Mouse (Mus musculus): Measurements from ENCODE around the gene Rasl12. TPM values are rescaled to one million over a fixed set of nuclear protein-coding genes. Genes with fewer than 3 reads are reported as not detected.

Gene Rasl12
- polyA plus RNA-seq, 1 experiment from 2014 or later = 10.9 TPM

DNA sequence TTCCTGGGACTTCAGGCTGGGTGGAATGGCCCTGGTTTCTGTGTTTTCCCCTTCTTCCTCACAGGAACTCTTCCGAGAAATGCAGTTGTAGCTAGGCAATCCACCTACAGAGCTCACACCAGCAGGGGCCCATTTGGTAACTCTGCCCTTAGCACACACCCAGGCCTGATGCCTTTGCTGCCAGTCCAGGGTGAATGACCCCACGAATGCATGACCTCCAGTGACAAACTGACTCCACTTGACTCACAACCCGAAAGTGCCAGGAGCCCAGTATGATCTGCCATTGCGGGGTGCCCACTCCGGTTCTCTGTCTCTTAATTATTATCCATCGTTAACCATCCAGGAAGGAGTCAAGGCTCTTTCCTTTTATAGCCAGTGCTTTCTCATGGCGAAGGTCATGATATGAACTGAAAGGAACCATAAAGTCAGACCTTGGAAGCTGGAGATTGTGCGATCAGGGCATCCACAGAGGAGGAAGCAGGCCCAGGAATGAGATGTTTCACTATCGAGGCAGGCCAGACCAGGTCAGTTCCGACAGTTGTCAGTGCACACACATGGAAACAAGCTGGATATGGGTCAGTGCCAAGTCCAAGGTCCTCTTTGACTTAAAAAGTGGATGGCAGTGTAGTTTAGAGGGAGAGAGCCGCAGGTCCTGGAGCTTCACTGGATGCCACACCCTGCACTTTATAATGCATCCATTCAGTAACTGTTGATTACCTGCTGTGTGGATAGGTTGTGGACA, 24.6 kb downstream of the Rasl12 start, which contains the start of gene Slc51b:
Gene Slc51b, minus strand, starts transcription at position 196 of the 742 bp plus-strand sequence.
- no peaks in the 10 kb centered on the region for H3K9me3 ChIP-seq (ENCODE audit: control insufficient read depth, low read length)
- no peak for ATAC-seq (ENCODE audit: low read depth)
- no peak within 1 kb of the TSS for H3K4me2 ChIP-seq (ENCODE audit: low read depth, low read length)
- no peaks in the 10 kb centered on the region for H3K36me3 ChIP-seq (ENCODE audit: control insufficient read depth, insufficient read depth, low read length)
- no peak for DNase-seq (ENCODE audit: low spot score)
- H3K4me3 ChIP-seq (ENCODE audit: low read depth, low read length) = no peak within 1 kb of the TSS
- H3K27ac ChIP-seq (replicated peaks; ENCODE audit: low read depth, low read length) = no peak within 1 kb of the TSS
- no peak within 1 kb of the TSS for H3K9ac ChIP-seq (ENCODE audit: low read depth, low read length)
- 77% methylated on average over 11 of the region's 11 CpGs for WGBS
- no peaks in the 10 kb centered on the region for H3K4me1 ChIP-seq (ENCODE audit: control insufficient read depth, insufficient read depth, low read length)
- H3K27me3 ChIP-seq (replicated peaks; ENCODE audit: control insufficient read depth, insufficient read depth, low read length) = no peaks in the 10 kb centered on the region

- no peak for ATAC-seq (ENCODE audit: low read depth)
- Histone ChIP-seq H3K4me3 (ENCODE audit: low read depth, low read length) (no peak overlapping the region), H3K4me1 (ENCODE audit: control insufficient read depth, insufficient read depth, low read length) (no peaks in the 10 kb centered on the region), H3K9me3 (ENCODE audit: control insufficient read depth, low read length) (no peaks in the 10 kb centered on the region), H3K27me3 (replicated peaks; ENCODE audit: control insufficient read depth, insufficient read depth, low read length) (no peaks in the 10 kb centered on the region), H3K9ac (ENCODE audit: low read depth, low read length) (no peak overlapping the region), H3K36me3 (ENCODE audit: control insufficient read depth, insufficient read depth, low read length) (no peaks in the 10 kb centered on the region), H3K4me2 (ENCODE audit: low read depth, low read length) (no peak overlapping the region), H3K27ac (replicated peaks; ENCODE audit: low read depth, low read length) (no peak overlapping the region)
- no peak for DNase-seq (ENCODE audit: low spot score)
- 28% methylated on average over 3 of the region's 3 CpGs for WGBS
Measured at GRCm38 (mm10) chr9:65424393-65424792, 26.1 kb downstream of the Rasl12 start.

DNA sequence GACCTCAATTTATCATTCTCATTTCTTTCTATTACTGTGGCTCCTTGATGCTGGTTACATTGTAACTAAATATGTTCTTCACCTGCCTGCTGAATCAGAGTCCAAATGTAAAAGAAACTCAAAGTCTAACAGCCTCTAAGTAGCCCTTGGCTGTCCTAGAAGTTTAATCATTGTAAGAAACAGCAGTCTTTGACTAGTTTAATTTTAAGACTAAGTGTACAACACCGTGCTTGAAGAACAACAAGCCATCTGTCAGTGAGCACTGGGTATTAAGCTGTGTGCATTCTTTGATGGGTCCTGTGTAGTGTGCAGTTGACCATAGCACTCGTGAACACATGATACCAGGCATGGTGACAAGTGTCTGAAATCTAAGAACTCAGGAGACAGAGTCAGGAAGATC, 29.2 kb downstream of the Rasl12 start:
- Histone ChIP-seq H3K9me3 (ENCODE audit: control insufficient read depth, low read length) (no peaks in the 10 kb centered on the region), H3K4me2 (ENCODE audit: low read depth, low read length) (no peak overlapping the region), H3K4me3 (ENCODE audit: low read depth, low read length) (no peak overlapping the region), H3K9ac (ENCODE audit: low read depth, low read length) (no peak overlapping the region), H3K4me1 (ENCODE audit: control insufficient read depth, insufficient read depth, low read length) (no peaks in the 10 kb centered on the region), H3K36me3 (ENCODE audit: control insufficient read depth, insufficient read depth, low read length) (no peaks in the 10 kb centered on the region), H3K27ac (replicated peaks; ENCODE audit: low read depth, low read length) (no peak overlapping the region), H3K27me3 (replicated peaks; ENCODE audit: control insufficient read depth, insufficient read depth, low read length) (no peaks in the 10 kb centered on the region)
- no peak for DNase-seq (ENCODE audit: low spot score)
- WGBS = 70% methylated on average over 2 of the region's 2 CpGs
- ATAC-seq (ENCODE audit: low read depth) = no peak

DNA sequence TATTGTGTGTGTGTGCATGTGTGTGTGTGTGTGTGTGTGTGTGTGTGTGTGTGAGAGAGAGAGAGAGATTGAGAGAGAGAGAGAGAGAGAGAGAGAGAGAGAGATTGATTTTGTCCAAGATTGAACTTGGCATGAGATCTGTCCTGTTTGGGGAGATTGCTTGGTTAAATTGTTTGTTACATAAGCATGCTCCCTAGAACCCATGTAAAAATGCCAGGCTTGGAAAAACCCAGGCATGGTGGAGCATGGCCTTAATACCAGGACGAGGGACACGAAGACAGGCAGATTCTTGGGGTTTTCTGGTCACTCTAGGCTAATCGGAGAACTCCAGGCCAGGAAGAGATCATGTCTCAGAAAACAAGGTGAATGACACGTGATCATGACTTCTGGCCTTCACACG, 29.7 kb downstream of the Rasl12 start:
- H3K4me3 ChIP-seq (ENCODE audit: low read depth, low read length) = no peak overlapping the region
- H3K9me3 ChIP-seq (ENCODE audit: control insufficient read depth, low read length) = no peaks in the 10 kb centered on the region
- 82% methylated on average over 5 of the region's 5 CpGs for WGBS
- ATAC-seq (ENCODE audit: low read depth) (no peak), DNase-seq (ENCODE audit: low spot score) (no peak)
- H3K27me3 ChIP-seq (replicated peaks; ENCODE audit: control insufficient read depth, insufficient read depth, low read length) = no peaks in the 10 kb centered on the region
- no peak overlapping the region for H3K27ac ChIP-seq (replicated peaks; ENCODE audit: low read depth, low read length)
- no peaks in the 10 kb centered on the region for H3K36me3 ChIP-seq (ENCODE audit: control insufficient read depth, insufficient read depth, low read length)
- no peak overlapping the region for H3K9ac ChIP-seq (ENCODE audit: low read depth, low read length)
- H3K4me1 ChIP-seq (ENCODE audit: control insufficient read depth, insufficient read depth, low read length) = no peaks in the 10 kb centered on the region
- no peak overlapping the region for H3K4me2 ChIP-seq (ENCODE audit: low read depth, low read length)

- H3K27ac ChIP-seq (replicated peaks; ENCODE audit: low read depth, low read length) = no peak overlapping the region
- H3K27me3 ChIP-seq (replicated peaks; ENCODE audit: control insufficient read depth, insufficient read depth, low read length) = no peaks in the 10 kb centered on the region
- H3K4me2 ChIP-seq (ENCODE audit: low read depth, low read length) = no peak overlapping the region
- H3K4me1 ChIP-seq (ENCODE audit: control insufficient read depth, insufficient read depth, low read length) = no peaks in the 10 kb centered on the region
- H3K9me3 ChIP-seq (ENCODE audit: control insufficient read depth, low read length) = no peaks in the 10 kb centered on the region
- no peaks in the 10 kb centered on the region for H3K36me3 ChIP-seq (ENCODE audit: control insufficient read depth, insufficient read depth, low read length)
- ATAC-seq (ENCODE audit: low read depth) = no peak
- H3K4me3 ChIP-seq (ENCODE audit: low read depth, low read length) = no peak overlapping the region
- H3K9ac ChIP-seq (ENCODE audit: low read depth, low read length) = no peak overlapping the region
- DNase-seq (ENCODE audit: low spot score) = no peak
Measured at GRCm38 (mm10) chr9:65430401-65430800, 32.1 kb downstream of the Rasl12 start.

DNA sequence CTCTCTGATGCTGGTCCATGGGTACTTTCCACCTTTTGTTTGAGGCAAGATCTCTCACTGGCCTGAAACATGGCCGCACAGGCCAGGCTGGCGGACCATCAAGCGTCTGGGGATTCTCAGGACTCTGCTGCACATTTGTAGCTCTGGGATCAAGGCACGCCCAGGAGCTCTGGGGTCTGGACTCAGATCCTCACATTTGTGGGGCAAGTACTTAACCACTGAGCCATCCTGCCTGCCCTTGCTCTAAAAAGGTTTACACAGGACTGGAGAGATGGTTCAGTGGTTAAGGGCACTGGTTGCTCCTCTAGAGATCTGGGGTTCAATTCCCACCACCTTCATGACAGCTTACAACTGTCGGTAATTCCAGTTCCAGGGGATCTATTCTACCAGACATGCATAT, 32.6 kb downstream of the Rasl12 start:
- DNase-seq (ENCODE audit: low spot score) (no peak), ATAC-seq (ENCODE audit: low read depth) (no peak)
- Histone ChIP-seq H3K9me3 (ENCODE audit: control insufficient read depth, low read length) (no peaks in the 10 kb centered on the region), H3K4me3 (ENCODE audit: low read depth, low read length) (no peak overlapping the region), H3K27ac (replicated peaks; ENCODE audit: low read depth, low read length) (no peak overlapping the region), H3K9ac (ENCODE audit: low read depth, low read length) (no peak overlapping the region), H3K4me2 (ENCODE audit: low read depth, low read length) (no peak overlapping the region), H3K36me3 (ENCODE audit: control insufficient read depth, insufficient read depth, low read length) (no peaks in the 10 kb centered on the region), H3K4me1 (ENCODE audit: control insufficient read depth, insufficient read depth, low read length) (no peaks in the 10 kb centered on the region), H3K27me3 (replicated peaks; ENCODE audit: control insufficient read depth, insufficient read depth, low read length) (no peaks in the 10 kb centered on the region)
- 89% methylated on average over 5 of the region's 5 CpGs for WGBS

GRCm38 (mm10) chr9:65432236-65432635, 33.9 kb downstream of the Rasl12 start:
- H3K27me3 ChIP-seq (replicated peaks; ENCODE audit: control insufficient read depth, insufficient read depth, low read length) = no peaks in the 10 kb centered on the region
- ATAC-seq (ENCODE audit: low read depth) (no peak), DNase-seq (ENCODE audit: low spot score) (peak; percentile 69)
- H3K9ac ChIP-seq (ENCODE audit: low read depth, low read length) = no peak overlapping the region
- H3K9me3 ChIP-seq (ENCODE audit: control insufficient read depth, low read length) = no peaks in the 10 kb centered on the region
- 1% methylated on average over 3 of the region's 3 CpGs for WGBS
- no peak overlapping the region for H3K4me2 ChIP-seq (ENCODE audit: low read depth, low read length)
- peaks cover 4% of the 10 kb centered on the region for H3K4me1 ChIP-seq (ENCODE audit: control insufficient read depth, insufficient read depth, low read length)
- no peaks in the 10 kb centered on the region for H3K36me3 ChIP-seq (ENCODE audit: control insufficient read depth, insufficient read depth, low read length)
- H3K4me3 ChIP-seq (ENCODE audit: low read depth, low read length) = no peak overlapping the region
- H3K27ac ChIP-seq (replicated peaks; ENCODE audit: low read depth, low read length) = no peak overlapping the region

GRCm38 (mm10) chr9:65434140-65434539, 35.8 kb downstream of the Rasl12 start:
- 58% methylated on average over 5 of the region's 5 CpGs for WGBS
- Histone ChIP-seq H3K9ac (ENCODE audit: low read depth, low read length) (no peak overlapping the region), H3K27ac (replicated peaks; ENCODE audit: low read depth, low read length) (no peak overlapping the region), H3K4me1 (ENCODE audit: control insufficient read depth, insufficient read depth, low read length) (peaks cover 4% of the 10 kb centered on the region), H3K27me3 (replicated peaks; ENCODE audit: control insufficient read depth, insufficient read depth, low read length) (no peaks in the 10 kb centered on the region), H3K4me2 (ENCODE audit: low read depth, low read length) (no peak overlapping the region), H3K9me3 (ENCODE audit: control insufficient read depth, low read length) (no peaks in the 10 kb centered on the region), H3K36me3 (ENCODE audit: control insufficient read depth, insufficient read depth, low read length) (peaks cover 12% of the 10 kb centered on the region), H3K4me3 (ENCODE audit: low read depth, low read length) (no peak overlapping the region)
- DNase-seq (ENCODE audit: low spot score) (no peak), ATAC-seq (ENCODE audit: low read depth) (no peak)

GRCm38 (mm10) chr9:65435211-65435610, 36.9 kb downstream of the Rasl12 start:
- Histone ChIP-seq H3K4me2 (ENCODE audit: low read depth, low read length) (no peak overlapping the region), H3K4me3 (ENCODE audit: low read depth, low read length) (peak overlapping the region; percentile 98), H3K27me3 (replicated peaks; ENCODE audit: control insufficient read depth, insufficient read depth, low read length) (no peaks in the 10 kb centered on the region), H3K36me3 (ENCODE audit: control insufficient read depth, insufficient read depth, low read length) (peaks cover 18% of the 10 kb centered on the region), H3K9ac (ENCODE audit: low read depth, low read length) (no peak overlapping the region), H3K9me3 (ENCODE audit: control insufficient read depth, low read length) (no peaks in the 10 kb centered on the region), H3K27ac (replicated peaks; ENCODE audit: low read depth, low read length) (no peak overlapping the region), H3K4me1 (ENCODE audit: control insufficient read depth, insufficient read depth, low read length) (peaks cover 4% of the 10 kb centered on the region)
- WGBS = 71% methylated on average over 4 of the region's 4 CpGs
- DNase-seq (ENCODE audit: low spot score) (no peak), ATAC-seq (ENCODE audit: low read depth) (no peak)

Data from embryonic facial prominence, embryonic 14.5 days (tissue).